Mouse (Mus musculus): ENCODE results near the gene Pdf. TPM values are rescaled to one million over a fixed set of nuclear protein-coding genes. Genes with fewer than 3 reads are reported as not detected.
"Not testable (repeated sequence)": the region's sequence is repeated elsewhere in the genome, so short reads cannot be mapped to it uniquely, and the experiment has no call there.

Pdf gene
- total and polyA plus RNA-seq, 3 experiments, result 56.0 to 64.8 (median 60.6) TPM

GRCm38 (mm10) chr8:106996339-106996738 lies 52.1 kb downstream of the Pdf start:
- intact Hi-C loops (cut with DNase I); H3K27me3 ChIP-seq (ENCODE audit: control insufficient read depth, insufficient read depth, low read length); H3K4me3 ChIP-seq; H3K27ac ChIP-seq; H3K36me3 ChIP-seq (ENCODE audit: control insufficient read depth, insufficient read depth, low read length); DNase-seq; H3K79me2 ChIP-seq (replicated peaks; ENCODE audit: control insufficient read depth, insufficient read depth, low read length); H3K4me1 ChIP-seq (ENCODE audit: control insufficient read depth, insufficient read depth, low read length); H3K9ac ChIP-seq (ENCODE audit: low read depth, low read length): not testable (repeated sequence)
- TF ChIP-seq CTCF (IDR thresholded peaks at IDR 0.05), result peak; percentile 58
- WGBS, result 87% methylated on average over 4 of the region's 4 CpGs

Small RNA genes lying within 50 kb of the gene (microRNA-seq; reads per million reads assigned to microRNA genes)
- gene Mir7075, result 0.39 to 1.7 reads per million in 2 experiments

Other genes with a start within 250 kb of the Pdf start
- gene Has3, start 178.4 kb downstream of the Pdf start, total RNA-seq (2021), result under 1 TPM; 0.66 to 0.70 TPM
- gene Has3, start 178.4 kb downstream of the Pdf start, polyA plus RNA-seq (2012; rRNA removed), result 1.1 and 3.7 TPM in 2 replicates
- gene Utp4, start 155.0 kb downstream of the Pdf start, total RNA-seq (2021), result 10 to 100 TPM; 21.3 to 22.3 TPM
- 17.8 and 25.2 TPM in 2 replicates for gene Utp4, start 155.0 kb downstream of the Pdf start, polyA plus RNA-seq (2012; rRNA removed)
- 10 to 100 TPM; 10.0 to 10.7 TPM for gene Sntb2, start 112.9 kb downstream of the Pdf start, total RNA-seq (2021)
- gene Sntb2, start 112.9 kb downstream of the Pdf start, polyA plus RNA-seq (2012; rRNA removed), result 4.5 and 8.8 TPM in 2 replicates
- gene Vps4a, start 17.4 kb downstream of the Pdf start, total RNA-seq (2021), result 10 to 100 TPM; 57.1 to 58.3 TPM
- 32.3 and 53.6 TPM in 2 replicates for gene Vps4a, start 17.4 kb downstream of the Pdf start, polyA plus RNA-seq (2012; rRNA removed)
- gene Cog8, start 8.1 kb upstream of the Pdf start, total RNA-seq (2021), result 10 to 100 TPM; 17.9 to 18.7 TPM
- gene Cog8, start 8.1 kb upstream of the Pdf start, polyA plus RNA-seq (2012; rRNA removed), result 17.2 and 26.5 TPM in 2 replicates
- 10 to 100 TPM; 19.4 to 27.3 TPM for gene Nip7, start 8.3 kb upstream of the Pdf start, total RNA-seq (2021)
- 19.7 and 27.9 TPM in 2 replicates for gene Nip7, start 8.3 kb upstream of the Pdf start, polyA plus RNA-seq (2012; rRNA removed)
- not detected for gene Tmed6, start 17.0 kb upstream of the Pdf start, total RNA-seq (2021)
- gene Tmed6, start 17.0 kb upstream of the Pdf start, polyA plus RNA-seq (2012; rRNA removed), result not detected in 2 replicates
- gene Terf2, start 47.9 kb upstream of the Pdf start, total RNA-seq (2021), result 10 to 100 TPM; 11.1 to 11.2 TPM
- 6.0 and 8.9 TPM in 2 replicates for gene Terf2, start 47.9 kb upstream of the Pdf start, polyA plus RNA-seq (2012; rRNA removed)
- 10 to 100 TPM; 38.8 to 41.1 TPM for gene Cyb5b, start 102.0 kb upstream of the Pdf start, total RNA-seq (2021)
- 33.2 and 50.8 TPM in 2 replicates for gene Cyb5b, start 102.0 kb upstream of the Pdf start, polyA plus RNA-seq (2012; rRNA removed)
- gene Nfat5, start 244.9 kb upstream of the Pdf start, total RNA-seq (2021), result 10 to 100 TPM; 22.5 to 25.0 TPM
- gene Nfat5, start 244.9 kb upstream of the Pdf start, polyA plus RNA-seq (2012; rRNA removed), result 12.5 and 25.4 TPM in 2 replicates

All from heart, adult 2 months (tissue).